Mouse (Mus musculus) kidney, adult 8-10 months (tissue): ENCODE data around the gene Bcl2a1d.
"Not testable (repeated sequence)": the region's sequence is repeated elsewhere in the genome, so short reads cannot be mapped to it uniquely, and the experiment has no call there.

Source experiments
- DNase-seq, 2 experiments: peaks; one replicate each; pipeline ENCODE4 v3.0.0; 2022

Bcl2a1d gene

DNA sequence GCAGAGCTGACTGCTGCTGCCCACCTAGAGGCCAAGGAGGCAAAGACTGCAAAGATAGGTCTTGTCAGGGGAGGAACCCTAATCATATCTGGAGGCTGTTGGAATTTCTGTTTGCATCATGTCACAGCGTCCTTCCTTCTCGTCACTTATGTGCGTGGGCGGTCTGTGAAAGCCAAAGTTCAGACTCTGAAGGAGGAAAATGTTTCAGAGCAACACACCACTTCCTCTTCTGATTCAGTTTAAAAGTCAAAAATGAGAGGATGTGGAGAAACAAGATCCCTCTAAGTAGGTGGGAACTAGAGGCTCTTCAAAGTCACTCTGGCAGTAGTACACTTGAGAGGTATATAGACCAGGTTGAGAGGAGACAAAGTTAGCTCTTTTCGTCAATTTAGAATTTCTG lies at the start of gene Bcl2a1d:
Gene Bcl2a1d, minus strand, starts transcription at position 187 of the 400 bp plus-strand sequence.
- not testable (repeated sequence) for DNase-seq

DNA sequence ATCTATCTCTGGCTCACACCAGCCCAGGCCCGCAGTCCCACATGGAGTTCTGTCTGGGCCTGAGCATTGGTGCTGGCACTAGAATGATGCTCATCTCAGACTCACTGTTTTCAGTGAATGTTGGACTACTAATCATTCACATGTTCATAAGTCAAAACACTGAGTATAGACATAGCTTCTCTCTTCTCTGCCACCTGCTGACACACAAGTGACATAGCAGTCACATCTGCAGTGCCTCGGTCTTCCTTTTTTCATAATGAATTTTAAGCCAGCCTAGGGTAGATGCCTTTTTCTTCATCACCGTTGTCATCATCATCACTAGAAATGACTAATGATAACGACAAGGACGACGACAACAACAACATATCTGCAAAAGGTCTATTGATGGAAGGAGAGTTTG lies 38.5 kb upstream of the Bcl2a1d start:
- not testable (repeated sequence) for DNase-seq

DNA sequence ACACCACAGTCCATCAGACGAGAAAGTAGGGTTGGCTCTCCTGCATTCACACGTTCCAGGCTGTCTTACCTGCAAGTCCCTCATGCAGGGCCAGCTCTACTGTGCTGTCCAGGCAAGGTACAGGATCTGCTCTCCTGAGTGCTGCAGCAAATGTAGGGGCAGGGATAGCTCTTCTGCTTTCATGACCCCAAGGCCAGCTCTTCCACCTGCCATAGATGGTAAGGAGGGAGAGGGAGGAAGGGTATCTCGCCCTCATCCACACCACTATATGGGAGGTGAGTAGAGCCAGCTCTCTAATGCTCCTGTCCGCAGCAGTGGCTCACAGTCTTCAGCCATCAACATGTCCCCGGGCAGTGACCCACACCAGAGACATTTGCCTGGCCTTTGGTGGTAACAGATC lies 37.8 kb upstream of the Bcl2a1d start:
- DNase-seq = not testable (repeated sequence)

DNA sequence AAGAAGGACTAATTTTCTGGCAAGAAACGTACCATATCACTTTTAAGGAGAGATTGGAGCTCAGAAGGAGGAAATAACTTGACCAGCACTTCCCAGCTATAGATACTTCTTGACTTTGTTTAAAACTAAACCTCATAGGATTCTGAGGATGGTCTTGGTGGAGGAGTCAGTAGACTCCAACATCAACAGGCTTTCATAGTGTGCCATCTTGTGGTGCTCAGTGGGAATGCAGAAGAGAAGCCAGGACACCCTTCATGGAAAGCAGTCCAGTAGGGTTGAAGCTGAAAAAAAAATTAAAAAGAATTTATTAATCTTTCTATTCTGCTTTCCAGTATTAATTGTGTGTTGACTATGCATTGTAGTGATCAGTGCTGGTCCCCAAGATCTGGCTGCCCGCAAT lies 15.0 kb upstream of the Bcl2a1d start:
- DNase-seq = peak; percentile 12 to 46

DNA sequence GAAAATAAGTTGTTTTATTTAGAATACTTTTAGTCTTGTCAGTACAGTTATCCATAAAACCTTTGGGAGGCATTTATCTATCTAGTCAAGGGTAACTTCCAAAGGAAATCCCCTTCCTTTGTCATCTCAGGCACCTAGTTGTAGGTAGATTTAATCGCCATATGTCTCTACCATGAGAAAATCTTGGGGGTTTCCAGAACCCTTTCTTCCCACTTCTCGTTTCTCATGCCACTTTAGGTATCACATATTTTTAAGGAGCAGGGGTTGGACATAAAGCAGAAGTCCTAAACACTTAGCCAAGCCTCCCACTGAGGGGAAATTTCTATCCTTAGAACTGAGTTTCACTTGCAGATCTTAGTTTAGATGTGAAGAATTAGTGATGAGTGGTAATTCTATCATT lies 14.3 kb upstream of the Bcl2a1d start:
- not testable (repeated sequence) for DNase-seq

DNA sequence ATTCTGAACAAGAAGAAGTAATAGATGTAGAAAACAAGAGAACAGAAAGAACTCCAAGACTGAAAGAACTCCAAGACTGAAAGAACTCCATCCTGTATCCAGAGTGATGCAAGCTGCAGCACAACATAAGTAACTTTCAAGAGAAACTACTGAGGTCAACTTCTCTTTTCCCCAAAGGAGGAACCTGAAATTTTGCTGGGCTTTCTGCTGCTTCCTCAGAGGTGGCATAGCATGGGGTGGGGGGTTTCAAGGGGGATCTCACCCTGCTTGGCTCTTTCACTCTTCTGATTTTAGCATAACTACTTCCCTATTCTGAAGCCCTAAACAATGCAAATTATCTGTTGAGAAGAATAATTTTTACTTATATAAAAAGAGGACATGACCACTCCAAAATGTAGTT lies 3.6 kb upstream of the Bcl2a1d start:
- DNase-seq = not testable (repeated sequence)

GRCm38 (mm10) chr9:88733182-88733581 lies 1.5 kb upstream of the Bcl2a1d start:
- DNase-seq = not testable (repeated sequence)

DNA sequence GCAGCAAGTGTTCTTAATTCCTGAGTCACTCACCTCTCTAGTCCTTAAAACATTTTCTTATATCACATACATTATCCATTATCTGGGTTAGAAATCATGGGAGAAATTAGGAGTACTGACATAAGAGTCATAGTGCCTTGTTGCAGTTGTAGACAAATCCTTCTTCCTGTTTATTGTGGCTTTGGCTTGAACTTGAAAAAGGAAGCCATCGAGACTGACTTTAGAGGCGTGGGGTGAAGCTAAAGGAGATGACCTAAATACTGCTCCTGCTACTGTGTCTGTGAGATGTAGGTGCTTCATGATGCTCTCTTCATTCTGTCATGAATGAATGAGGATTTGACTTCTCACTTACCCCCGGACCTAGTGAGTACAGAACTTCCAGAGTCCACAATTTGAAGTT lies 620 bp upstream of the Bcl2a1d start:
- not testable (repeated sequence) for DNase-seq

DNA sequence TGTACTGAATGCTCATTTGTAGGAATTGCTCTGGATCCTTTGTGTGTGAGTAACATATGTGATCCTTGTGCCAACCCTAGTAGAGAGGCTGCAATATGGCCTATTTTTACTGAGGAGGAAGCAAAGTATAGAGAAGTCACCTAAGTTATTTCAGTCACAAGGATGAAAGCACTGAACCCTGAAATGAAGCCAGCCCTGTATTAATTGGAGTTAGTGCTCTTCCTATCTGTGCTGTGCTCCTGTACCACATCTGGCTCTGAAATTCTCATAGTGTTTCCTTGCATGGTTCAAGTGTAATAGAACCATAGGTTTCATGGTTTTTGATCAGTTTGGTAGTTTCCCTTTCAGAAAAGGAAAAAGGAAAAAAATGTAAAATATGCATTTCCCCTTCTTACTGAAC lies 3.4 kb downstream of the Bcl2a1d start:
- not testable (repeated sequence) for DNase-seq

DNA sequence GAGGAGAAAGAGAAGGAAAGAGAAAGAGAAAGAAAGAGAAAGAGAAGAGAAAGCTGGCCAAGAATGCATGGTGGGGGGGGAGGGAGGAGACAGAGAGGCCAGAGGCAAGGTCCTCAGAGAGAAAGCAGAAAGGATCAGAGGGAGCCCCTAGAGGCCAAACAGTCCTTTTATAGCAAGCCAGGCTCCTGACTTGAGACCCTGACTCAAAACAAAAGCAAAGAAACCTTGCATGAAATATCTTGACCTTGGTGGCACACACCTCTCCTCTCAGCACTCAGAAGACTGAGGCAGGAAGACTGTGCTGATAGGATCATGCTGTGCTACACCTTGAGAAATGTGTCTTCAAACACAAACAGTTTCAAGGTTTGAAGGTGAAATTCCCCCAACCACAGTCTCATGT lies 10.1 kb downstream of the Bcl2a1d start:
- not testable (repeated sequence) for DNase-seq

DNA sequence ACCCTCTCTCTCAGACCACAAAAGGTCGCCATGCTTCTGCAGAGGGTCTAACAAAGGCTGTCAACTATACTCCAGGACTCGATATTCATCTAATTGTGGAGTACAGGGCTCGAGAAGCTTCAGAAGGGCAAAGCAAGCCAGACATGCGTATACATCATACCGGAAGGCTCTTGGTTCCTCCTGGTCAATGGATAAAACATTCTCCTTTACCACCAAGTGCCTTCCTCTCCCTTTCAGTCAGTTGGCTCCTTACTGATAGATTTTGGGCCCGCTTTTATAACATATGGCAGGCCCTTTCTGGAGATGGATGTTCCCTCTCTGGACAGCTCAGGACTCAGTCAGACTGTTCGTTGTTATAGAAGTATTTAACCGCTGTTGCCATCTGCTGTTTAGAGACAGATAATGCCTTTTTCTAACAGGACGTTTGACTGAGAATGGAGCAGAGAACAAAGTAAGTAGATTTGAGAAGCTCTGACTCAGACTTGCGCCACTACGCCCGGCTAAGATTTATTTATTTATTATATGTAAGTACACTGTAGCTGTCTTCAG lies 11.7 kb downstream of the Bcl2a1d start, which contains the start of gene Mthfsl:
Gene Mthfsl, minus strand, starts transcription at position 308 of the 549 bp plus-strand sequence.
- DNase-seq = peak in 1 of 2 experiments; percentile 44

DNA sequence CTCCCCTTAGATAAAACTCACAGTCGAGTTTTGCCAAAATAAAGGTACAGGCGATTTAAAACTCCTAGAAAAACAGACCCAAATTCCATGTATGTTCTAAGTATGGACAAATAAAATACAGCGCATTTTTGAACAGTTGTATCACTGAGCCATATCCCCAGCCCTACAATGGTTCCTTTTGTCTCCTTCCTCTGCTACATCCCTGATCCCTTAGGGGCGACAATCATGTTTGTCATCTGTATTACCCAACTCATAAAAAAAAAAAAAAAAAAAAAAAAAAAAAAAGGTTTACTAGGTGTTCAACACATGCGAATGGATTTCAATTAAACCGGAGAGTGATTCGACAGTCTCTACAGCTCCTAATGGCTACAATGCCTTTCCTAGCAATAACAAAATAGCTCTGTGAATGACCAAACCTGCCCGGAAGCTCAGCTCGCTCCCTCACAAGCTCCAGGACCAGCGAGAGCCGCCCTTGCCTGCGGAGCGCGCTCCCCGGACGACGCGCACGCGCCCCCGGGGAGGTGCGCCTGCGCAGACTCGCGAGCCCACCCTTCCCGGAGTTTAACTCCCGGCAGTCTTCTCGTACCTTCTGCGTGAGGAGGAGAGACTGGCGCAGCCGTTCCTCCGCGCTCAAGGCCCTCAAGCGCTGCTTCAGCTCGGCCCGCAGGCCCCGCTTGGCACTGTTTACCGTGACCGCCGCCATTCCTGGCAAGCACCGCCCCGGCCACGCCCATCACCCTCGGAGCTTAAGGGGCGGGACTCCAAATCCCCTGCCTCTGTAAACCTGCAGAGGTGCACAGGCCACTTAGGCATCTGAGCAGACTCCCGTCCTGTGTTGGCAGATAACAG lies 12.4 kb downstream of the Bcl2a1d start:
- not testable (repeated sequence) for DNase-seq

- DNase-seq = not testable (repeated sequence)
Measured at GRCm38 (mm10) chr9:88718593-88718992, 13.1 kb downstream of the Bcl2a1d start.

GRCm38 (mm10) chr9:88718140-88718539 lies 13.6 kb downstream of the Bcl2a1d start:
- DNase-seq = peak in 1 of 2 experiments; percentile 53

DNA sequence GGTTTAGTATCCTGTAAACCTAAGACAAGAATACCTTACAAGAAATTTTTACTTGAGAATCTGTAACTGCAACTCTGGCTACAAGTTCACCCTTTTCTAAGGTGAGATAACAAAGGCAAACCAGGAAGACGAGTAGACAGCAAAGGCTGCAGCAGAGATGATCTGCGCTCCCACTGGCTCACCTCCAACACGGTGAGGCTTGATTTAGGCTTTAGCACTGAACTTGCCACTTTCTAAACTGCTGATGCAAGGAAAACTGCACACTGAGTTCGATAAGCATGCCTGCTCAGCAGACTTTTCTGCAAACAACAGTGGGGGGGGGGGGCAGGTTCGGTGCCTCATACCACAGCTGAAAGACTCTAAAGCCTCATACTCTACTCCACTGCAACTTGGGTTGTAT lies 17.2 kb downstream of the Bcl2a1d start:
- peak; percentile 60 for DNase-seq

DNA sequence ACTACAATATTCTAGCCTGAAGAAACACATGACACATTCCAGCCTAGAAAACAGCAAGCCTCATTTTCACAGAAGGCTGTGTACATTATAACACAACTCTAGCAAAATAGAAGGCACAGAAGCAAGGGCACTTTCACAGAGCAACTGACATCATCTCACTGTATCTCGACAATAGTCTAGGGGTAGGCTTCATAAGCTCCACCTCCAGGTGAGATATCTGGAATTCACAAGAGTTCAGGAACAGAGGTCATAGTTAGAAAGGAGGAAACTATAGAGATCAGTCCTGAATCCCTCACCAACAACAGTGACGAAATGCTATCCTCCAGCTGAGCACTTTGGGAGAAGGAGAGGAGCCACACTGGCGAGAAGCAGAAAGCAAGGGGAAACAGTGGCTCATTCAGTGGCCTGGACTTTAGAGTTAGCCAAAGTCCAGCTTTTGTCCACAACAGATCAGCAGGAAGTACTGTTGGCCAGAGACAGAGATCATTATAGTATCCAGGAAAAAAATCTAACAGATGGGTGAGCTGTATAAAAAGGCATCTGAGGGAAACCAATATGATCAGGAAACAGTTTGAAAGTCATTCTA lies 19.5 kb downstream of the Bcl2a1d start:
- DNase-seq = peak; percentile 65 to 67

GRCm38 (mm10) chr9:88710910-88711438 lies 20.7 kb downstream of the Bcl2a1d start:
- DNase-seq = not testable (repeated sequence)

- not testable (repeated sequence) for DNase-seq
Measured at GRCm38 (mm10) chr9:88710439-88710838, 21.3 kb downstream of the Bcl2a1d start.

DNA sequence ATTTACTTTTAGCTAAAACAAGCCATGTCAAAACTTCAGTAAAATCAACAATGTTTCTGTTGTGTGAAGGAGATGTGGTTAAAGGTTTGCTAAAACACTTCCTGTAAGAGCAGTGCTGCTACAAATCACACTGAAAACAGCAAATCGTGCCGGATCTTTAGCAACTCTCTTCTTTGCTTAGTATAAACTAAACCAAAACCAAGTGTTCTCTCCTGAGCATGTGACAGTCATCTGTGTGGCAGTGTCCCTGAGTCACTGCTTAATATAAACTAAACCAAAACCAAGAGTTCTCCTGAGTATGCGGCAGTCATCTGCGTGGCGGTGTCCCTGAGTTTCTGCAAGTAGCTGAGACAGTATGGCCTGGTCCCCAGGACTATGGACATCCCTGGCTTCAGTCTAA lies 21.9 kb downstream of the Bcl2a1d start:
- not testable (repeated sequence) for DNase-seq

GRCm38 (mm10) chr9:88709304-88709703 lies 22.4 kb downstream of the Bcl2a1d start:
- no peak for DNase-seq

GRCm38 (mm10) chr9:88706700-88707099 lies 25.0 kb downstream of the Bcl2a1d start:
- DNase-seq = no peak

DNA sequence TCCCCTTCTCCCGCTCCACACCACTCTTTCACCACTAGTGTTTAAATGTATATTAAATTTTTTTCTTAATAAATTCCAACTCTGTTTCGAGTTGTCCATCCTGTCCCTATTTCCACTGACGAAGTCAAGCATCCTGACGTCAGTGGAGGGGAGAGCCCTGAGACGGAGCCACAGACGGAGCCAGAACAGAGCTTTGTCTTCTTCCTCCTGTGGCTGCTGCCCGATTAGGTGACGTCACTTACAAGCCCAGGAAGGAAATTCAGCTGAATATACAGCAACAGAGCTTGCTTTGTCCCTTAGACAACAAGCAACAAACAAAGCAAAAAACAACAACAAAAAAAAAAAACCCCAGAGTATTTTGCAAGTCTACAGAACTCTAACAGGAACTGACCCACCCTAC lies 26.6 kb downstream of the Bcl2a1d start:
- not testable (repeated sequence) for DNase-seq

- DNase-seq = not testable (repeated sequence)
Measured at GRCm38 (mm10) chr9:88698746-88699145, 33.0 kb downstream of the Bcl2a1d start.
